Mouse (Mus musculus) ES-Bruce4 (cell line): ENCODE results near the gene Cpne5. TPM values are rescaled to one million over a fixed set of nuclear protein-coding genes. Genes with fewer than 3 reads are reported as not detected.

Experiments used
- H3K27ac ChIP-seq: 2 replicates; pipeline ENCODE4 v1.5.1; 2012; ENCODE audit warnings: low read length, inconsistent platforms; ENCODE audit not compliant: insufficient read depth
- H3K27me3 ChIP-seq: 2 replicates; pipeline ENCODE4 v1.6.1; 2012; ENCODE audit warnings: mild to moderate bottlenecking, low read length, inconsistent platforms; ENCODE audit not compliant: control insufficient read depth, poor library complexity, insufficient read depth, severe bottlenecking
- H3K36me3 ChIP-seq: 2 replicates; pipeline ENCODE4 v1.6.1; 2012; ENCODE audit warnings: inconsistent platforms, mild to moderate bottlenecking, low read length, moderate library complexity; ENCODE audit not compliant: control insufficient read depth, poor library complexity, insufficient read depth, severe bottlenecking
- H3K4me1 ChIP-seq: one replicate; pipeline ENCODE4 v1.8.1; 2011; ENCODE audit warnings: low read length; ENCODE audit not compliant: control insufficient read depth, insufficient read depth
- H3K4me3 ChIP-seq: 2 replicates; pipeline ENCODE4 v1.5.1; 2011; ENCODE audit warnings: low read depth, mild to moderate bottlenecking, low read length
- H3K9ac ChIP-seq: 2 replicates; pipeline ENCODE4 v1.6.1; 2012; ENCODE audit warnings: low read depth, mild to moderate bottlenecking, inconsistent platforms; ENCODE audit not compliant: poor library complexity, severe bottlenecking
- H3K9me3 ChIP-seq: replicated peaks from 2 replicates; pipeline ENCODE4 v1.6.1; 2012; ENCODE audit warnings: mild to moderate bottlenecking, low read length, inconsistent platforms; ENCODE audit not compliant: control insufficient read depth, poor library complexity, insufficient read depth, severe bottlenecking
- CTCF ChIP-seq: IDR thresholded peaks from one replicate; pipeline ENCODE4 v1.8.1; 2011; ENCODE audit warnings: low read depth, low read length
- EP300 ChIP-seq: IDR thresholded peaks from 2 replicates; pipeline ENCODE4 v1.6.1; 2011; ENCODE audit warnings: low read depth, low read length; ENCODE audit not compliant: insufficient read depth
- POLR2A ChIP-seq: IDR thresholded peaks from one replicate; pipeline ENCODE4 v1.8.1; 2011; ENCODE audit warnings: low read length; ENCODE audit not compliant: insufficient read depth
- polyA plus RNA-seq: library from polyadenylated mRNA; stranded (reverse); fragments of >200 nt; gene quantifications from 2 replicates; pipeline ENCODE4 v1.2.4, GENCODE M21; 2011; ENCODE audit warnings: low read depth; ENCODE audit not compliant: missing spikeins, insufficient read depth, insufficient read length

Gene Cpne5
- polyA plus RNA-seq, 1 experiment = 4.4 TPM

DNA sequence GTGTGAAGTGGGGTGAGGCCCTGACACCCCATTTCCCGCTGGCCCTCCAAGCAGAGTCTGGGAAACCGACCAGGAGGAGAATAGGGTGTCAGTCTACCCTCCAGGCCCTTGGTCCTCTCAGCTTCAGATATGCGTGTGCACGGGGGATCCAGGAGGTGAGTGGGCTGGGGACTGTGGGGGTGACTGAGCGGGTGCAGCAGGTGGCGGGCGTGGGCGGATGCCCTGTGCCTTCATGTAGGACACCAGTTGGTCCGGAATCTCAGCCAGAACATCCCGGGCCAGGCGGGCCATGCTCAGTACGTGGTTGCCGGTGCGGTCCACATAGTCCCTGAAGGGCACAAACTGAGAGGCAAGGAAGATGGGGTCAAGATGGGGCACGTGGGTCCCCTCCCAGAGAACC lies 79.1 kb downstream of the Cpne5 start:
- Histone ChIP-seq H3K27me3 (no peaks in the 10 kb centered on the region), H3K9ac (peak overlapping the region; percentile 45), H3K27ac (no peak overlapping the region), H3K4me1 (peaks cover 4% of the 10 kb centered on the region), H3K36me3 (no peaks in the 10 kb centered on the region), H3K4me3 (peak overlapping the region; percentile 25), H3K9me3 (no peaks in the 10 kb centered on the region)
- TF ChIP-seq POLR2A (no peak), CTCF (no peak), EP300 (no peak)

DNA sequence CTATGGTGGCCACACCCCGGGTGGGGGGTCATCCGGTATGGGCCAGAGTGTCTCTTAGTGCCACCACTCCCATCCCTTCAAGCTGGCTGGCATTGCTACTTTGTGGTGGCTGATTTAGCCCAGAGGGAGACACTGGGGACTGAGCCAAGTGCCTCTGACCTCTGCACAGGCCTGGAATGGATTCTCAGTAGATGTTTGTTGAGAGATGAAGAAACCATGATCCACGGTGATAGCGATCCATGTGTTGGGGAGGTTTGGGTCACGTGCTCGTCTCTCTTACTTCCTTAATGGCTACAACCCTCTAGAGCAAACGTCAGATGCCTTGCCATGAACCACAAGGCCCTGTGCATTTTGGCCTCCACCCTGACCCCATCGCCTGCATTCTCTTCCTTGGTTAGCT lies 81.1 kb downstream of the Cpne5 start:
- H3K27me3 ChIP-seq = no peaks in the 10 kb centered on the region
- no peak overlapping the region for H3K4me3 ChIP-seq
- no peak overlapping the region for H3K27ac ChIP-seq
- H3K36me3 ChIP-seq = no peaks in the 10 kb centered on the region
- TF ChIP-seq EP300 (no peak), POLR2A (no peak), CTCF (no peak)
- no peaks in the 10 kb centered on the region for H3K9me3 ChIP-seq
- H3K4me1 ChIP-seq = peaks cover 4% of the 10 kb centered on the region
- H3K9ac ChIP-seq = no peak overlapping the region

DNA sequence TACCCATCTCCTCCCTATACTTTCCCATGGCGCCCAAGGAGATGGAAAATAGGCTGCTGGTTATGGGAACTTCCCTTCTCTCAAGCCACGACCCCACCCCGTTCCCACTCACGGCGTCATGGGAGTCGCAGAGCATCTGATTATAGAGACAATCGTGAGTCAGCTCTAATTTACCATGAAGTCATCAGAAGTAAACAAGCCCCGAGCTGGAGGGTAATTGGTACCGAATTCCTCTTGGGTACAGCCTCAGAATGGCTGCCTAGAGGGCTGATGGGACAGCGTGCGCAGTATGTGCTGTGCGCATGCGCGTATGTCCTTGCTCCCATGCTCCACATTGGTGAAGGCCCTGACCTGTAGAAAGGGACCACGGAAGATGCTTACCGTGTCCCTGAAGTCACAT lies 81.6 kb downstream of the Cpne5 start:
- no peaks in the 10 kb centered on the region for H3K9me3 ChIP-seq
- peak overlapping the region; percentile 55 for H3K27ac ChIP-seq
- H3K27me3 ChIP-seq = no peaks in the 10 kb centered on the region
- H3K36me3 ChIP-seq = no peaks in the 10 kb centered on the region
- H3K4me1 ChIP-seq = peaks cover 4% of the 10 kb centered on the region
- no peak overlapping the region for H3K4me3 ChIP-seq
- no peak overlapping the region for H3K9ac ChIP-seq
- TF ChIP-seq CTCF (no peak), POLR2A (no peak), EP300 (no peak)

DNA sequence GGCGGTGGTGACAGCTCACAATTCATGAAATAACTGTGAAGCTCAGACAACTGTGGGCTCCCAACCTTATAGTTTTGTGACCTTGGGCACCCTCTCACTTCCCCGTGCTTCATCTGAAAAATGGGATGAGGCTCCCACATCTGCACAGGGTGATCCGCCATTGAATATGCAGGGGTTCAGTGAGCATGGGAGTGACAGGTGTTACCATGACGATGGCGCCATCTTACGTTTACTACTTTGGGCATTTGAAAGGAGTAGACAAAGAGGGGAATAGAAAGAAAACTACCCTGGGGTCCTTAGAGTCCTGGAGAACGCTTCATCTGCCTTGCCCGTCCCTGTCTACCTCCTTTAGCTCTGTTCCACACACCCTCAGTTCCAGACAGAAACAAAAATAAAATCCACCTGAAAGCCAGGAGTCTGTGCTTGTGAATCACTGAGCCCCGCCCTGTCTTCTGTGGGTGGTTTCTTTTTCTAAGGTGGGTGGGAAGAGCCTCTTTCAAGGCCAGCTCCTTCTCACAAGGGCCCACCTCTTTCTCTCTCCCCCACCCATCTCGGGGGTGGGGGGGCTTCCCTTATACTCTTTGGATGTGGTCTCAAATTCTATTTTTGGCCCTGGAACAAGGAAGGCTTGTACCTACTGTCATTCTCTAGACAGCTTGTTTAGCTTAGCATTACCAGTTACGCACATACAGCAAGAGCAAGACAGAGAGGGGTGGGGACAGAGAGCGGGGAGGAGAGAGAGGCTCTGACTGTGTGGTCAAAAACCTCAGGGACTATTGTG lies 82.4 kb downstream of the Cpne5 start:
- peak overlapping the region; percentile 55 for H3K27ac ChIP-seq

DNA sequence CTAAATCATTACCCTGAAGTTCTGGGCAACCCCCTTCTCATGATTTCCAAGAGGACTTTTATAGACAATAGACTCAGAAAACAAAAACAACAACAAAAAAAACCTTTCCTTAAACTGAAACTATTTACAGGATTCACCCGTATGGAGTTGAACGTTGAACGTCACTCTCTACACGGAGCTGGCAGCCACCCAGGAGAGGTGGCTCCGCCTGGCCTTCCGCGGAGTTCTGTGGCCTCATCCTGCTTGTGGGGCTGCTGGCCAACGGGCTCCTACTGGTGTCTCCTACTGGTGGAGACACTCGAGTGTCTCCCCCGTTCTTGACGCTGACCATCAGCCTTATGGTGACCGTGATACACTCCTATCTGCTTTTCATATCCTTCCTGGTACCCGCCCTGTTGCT lies 83.7 kb downstream of the Cpne5 start:
- Histone ChIP-seq H3K9ac (no peak overlapping the region), H3K36me3 (no peaks in the 10 kb centered on the region), H3K9me3 (no peaks in the 10 kb centered on the region), H3K27me3 (no peaks in the 10 kb centered on the region), H3K27ac (no peak overlapping the region), H3K4me1 (peaks cover 4% of the 10 kb centered on the region), H3K4me3 (0 out of 2 replicates have a peak overlapping the region, but pooled peaks have one; percentile 2)
- TF ChIP-seq CTCF (no peak), EP300 (no peak), POLR2A (no peak)

More for the DNA sequence above, 82.4 kb downstream of the Cpne5 start:
- no peaks in the 10 kb centered on the region for H3K27me3 ChIP-seq
- H3K4me1 ChIP-seq = peaks cover 4% of the 10 kb centered on the region
- no peaks in the 10 kb centered on the region for H3K36me3 ChIP-seq
- H3K9me3 ChIP-seq = no peaks in the 10 kb centered on the region
- TF ChIP-seq CTCF (no peak), POLR2A (no peak), EP300 (no peak)
- H3K4me3 ChIP-seq = peak overlapping the region; percentile 22
- no peak overlapping the region for H3K9ac ChIP-seq

DNA sequence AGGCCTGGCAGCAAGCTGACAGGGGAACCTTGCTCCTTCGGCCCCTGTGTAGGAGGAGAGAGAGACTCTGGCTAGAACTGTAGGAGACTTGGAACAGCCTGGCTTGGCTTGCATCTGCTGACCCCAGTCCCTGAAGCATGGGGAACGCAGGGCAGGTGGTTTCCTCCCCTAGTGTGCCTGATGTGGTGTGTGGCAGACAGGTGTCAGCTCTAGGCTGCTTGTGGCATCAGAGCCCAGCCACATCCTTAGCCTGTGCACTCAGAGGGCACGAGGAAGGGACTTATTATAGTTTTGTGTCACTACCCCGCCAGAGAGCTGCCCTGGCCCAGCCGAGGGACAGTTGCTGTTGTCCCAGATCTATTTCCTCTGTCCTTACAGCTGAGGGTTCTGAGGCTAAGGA lies 85.4 kb downstream of the Cpne5 start:
- Histone ChIP-seq H3K4me1 (peaks cover 4% of the 10 kb centered on the region), H3K9ac (no peak overlapping the region), H3K27me3 (no peaks in the 10 kb centered on the region), H3K4me3 (no peak overlapping the region), H3K36me3 (no peaks in the 10 kb centered on the region), H3K9me3 (no peaks in the 10 kb centered on the region), H3K27ac (no peak overlapping the region)
- TF ChIP-seq CTCF (no peak), POLR2A (no peak), EP300 (no peak)
